Mouse (Mus musculus) testis, postnatal 14 days (tissue): Measurements from ENCODE around the gene Gnaq.

Source experiments
- DNase-seq: peaks from one replicate; pipeline ENCODE4 v3.0.0; 2021; ENCODE audit warnings: low spot score

The Gnaq gene

DNA sequence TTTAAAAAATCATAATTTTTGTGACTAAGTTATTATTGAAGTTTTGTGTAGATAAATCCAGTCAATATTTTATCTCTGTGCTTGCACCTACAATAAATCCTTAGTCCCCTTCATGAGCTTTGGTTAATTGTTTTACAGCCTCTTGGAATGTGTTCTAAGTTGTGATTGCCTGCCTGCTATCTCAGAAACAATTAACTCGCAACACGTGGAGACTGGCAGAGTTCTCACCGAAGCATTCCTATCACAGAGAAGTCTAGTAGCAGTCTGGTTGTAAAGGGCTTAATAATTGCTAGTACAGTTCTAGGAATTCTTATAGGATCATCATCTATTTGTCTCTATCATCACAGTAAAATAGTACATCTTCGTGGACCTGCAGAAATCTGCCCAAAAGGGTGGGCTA lies 243.2 kb downstream of the Gnaq start:
- DNase-seq, result no peak

- DNase-seq, result no peak
These were observed 245.9 kb downstream of the Gnaq start for GRCm38 (mm10) chr19:16378565-16378964.

DNA sequence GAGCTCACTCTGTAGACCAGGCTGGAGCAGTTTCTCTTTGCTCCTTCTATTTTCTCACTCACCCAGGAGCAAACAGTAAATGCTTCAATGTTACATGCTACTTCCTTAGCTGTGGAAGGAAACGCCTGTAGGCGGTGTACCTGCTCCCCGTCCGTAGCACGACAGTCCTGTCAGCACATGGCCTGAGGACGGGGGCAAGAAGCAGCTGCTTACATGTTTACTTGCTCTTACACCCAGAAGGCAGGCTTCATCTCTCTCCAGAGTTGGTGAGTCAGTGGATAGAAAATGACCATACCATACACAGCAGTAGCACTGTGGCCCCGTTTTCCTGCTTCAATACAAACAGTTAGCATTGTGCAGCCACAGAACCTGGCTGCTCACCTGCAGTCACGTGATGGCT lies 247.1 kb downstream of the Gnaq start:
- no peak for DNase-seq

DNA sequence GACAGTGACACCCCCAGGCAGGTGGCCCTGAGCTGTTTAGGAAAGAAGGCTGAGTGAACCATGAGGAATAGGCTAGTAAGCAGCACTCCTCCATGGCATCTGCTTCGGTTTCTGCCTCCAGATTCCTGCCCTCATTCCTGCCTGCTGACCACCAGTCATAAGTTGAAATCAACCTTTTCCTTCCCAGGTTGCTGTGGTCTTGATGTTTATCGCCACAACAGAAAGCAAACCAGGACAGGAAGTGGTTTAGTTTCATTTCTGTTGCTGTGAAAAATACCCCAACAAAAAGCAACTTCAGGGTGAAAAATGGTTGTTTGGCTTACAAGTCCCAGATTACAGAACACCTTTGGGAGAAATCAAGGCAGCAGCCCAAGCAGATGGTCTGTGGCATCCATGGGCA lies 249.8 kb downstream of the Gnaq start:
- DNase-seq, result no peak

DNA sequence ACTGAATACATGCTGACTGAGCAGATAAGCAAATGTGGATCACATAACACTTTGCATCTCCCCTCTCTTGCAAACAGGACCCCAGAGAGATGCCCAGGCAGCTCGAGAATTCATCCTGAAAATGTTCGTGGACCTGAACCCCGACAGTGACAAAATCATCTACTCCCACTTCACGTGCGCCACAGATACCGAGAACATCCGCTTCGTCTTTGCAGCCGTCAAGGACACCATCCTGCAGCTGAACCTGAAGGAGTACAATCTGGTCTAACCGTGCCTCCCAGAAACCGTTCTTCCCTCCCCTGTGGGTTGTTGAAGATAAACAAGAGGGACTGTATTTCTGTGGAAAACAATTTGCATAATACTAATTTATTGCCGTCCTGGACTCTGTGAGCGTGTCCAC lies 250.5 kb downstream of the Gnaq start:
- DNase-seq, result peak; percentile 31

- DNase-seq, result no peak
These were observed 251.5 kb downstream of the Gnaq start for GRCm38 (mm10) chr19:16384094-16384493.

DNA sequence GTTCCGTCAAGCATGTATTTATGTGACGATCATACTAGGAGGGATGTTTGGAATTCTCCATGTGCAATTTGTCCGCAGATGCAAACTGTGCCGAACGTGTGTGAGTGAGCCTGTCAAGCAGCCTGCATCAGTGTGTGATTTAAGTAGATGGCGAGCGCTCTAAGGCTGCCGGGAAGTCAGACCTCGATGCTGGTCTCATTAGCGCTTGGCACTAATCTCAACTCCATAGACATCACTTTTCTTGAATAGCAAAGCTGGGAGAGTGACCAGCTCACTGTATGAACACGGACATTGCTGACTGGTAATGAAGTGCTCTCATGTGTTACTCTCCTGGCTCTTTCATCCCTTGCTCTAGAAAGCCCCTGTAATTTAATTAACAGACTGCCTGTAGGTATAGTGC lies 252.3 kb downstream of the Gnaq start:
- no peak for DNase-seq

DNA sequence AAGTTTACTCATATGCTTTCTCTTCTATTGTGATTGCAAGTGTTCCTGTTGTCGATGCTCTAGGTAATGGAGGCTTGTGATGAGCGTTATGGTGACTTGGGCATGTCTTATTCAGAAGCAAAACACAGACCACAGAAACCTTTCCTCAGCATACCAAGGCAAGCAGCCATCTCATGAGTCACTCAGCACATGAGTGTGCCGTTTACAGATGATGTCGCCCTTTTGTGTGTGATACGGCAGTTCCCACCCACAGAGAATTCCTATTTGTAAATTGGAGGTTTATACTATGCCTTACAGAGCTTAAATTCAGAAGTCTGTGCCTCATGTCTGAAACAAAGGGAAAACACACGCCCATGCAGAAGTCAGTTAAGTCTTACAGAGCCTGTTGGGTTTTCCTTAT lies 253.9 kb downstream of the Gnaq start:
- no peak for DNase-seq

- no peak for DNase-seq
These were observed 257.7 kb downstream of the Gnaq start for GRCm38 (mm10) chr19:16390192-16390795.

- no peak for DNase-seq
These were observed 261.8 kb downstream of the Gnaq start for GRCm38 (mm10) chr19:16394381-16394780.

GRCm38 (mm10) chr19:16403101-16403500 lies 270.5 kb downstream of the Gnaq start:
- DNase-seq, result no peak

GRCm38 (mm10) chr19:16407727-16408126 lies 275.1 kb downstream of the Gnaq start:
- no peak for DNase-seq

- no peak for DNase-seq
These were observed 278.7 kb downstream of the Gnaq start for GRCm38 (mm10) chr19:16411302-16411701.

- no peak for DNase-seq
These were observed 285.5 kb downstream of the Gnaq start for GRCm38 (mm10) chr19:16418086-16418663.

GRCm38 (mm10) chr19:16425596-16425995 lies 293.0 kb downstream of the Gnaq start:
- DNase-seq, result no peak

GRCm38 (mm10) chr19:16431368-16431767 lies 298.7 kb downstream of the Gnaq start:
- no peak for DNase-seq

- DNase-seq, result no peak
These were observed 302.2 kb downstream of the Gnaq start for GRCm38 (mm10) chr19:16434879-16435278.

GRCm38 (mm10) chr19:16435531-16436231 lies 303.1 kb downstream of the Gnaq start, which contains the start of gene Gna14:
Gna14 (plus strand) TSS chr19:16435762.
- DNase-seq, result peak; percentile 46

GRCm38 (mm10) chr19:16436335-16437169 lies 303.9 kb downstream of the Gnaq start:
- DNase-seq, result peak; percentile 23
